Mouse (Mus musculus): ENCODE measurements around the gene Dnajb12. TPM values are rescaled to one million over a fixed set of nuclear protein-coding genes. Genes with fewer than 3 reads are reported as not detected.
A peak's percentile ranks its signal among the peaks of the same experiment; 100 is the strongest.

The Dnajb12 gene
- total and polyA plus RNA-seq, 2 experiments from 2014 or later: 23.5 to 41.1 TPM

- Histone ChIP-seq H3K4me3 (ENCODE audit: low read depth, low read length) (no peak overlapping the region), H3K4me1 (ENCODE audit: insufficient read depth) (no peaks in the 10 kb centered on the region), H3K27ac (ENCODE audit: low read depth, low read length) (no peak overlapping the region), H3K9ac (no peak overlapping the region), H3K36me3 (ENCODE audit: insufficient read depth) (peaks cover 25% of the 10 kb centered on the region), H3K27me3 (ENCODE audit: insufficient read depth, low read length) (no peaks in the 10 kb centered on the region), H3K4me2 (ENCODE audit: low read depth) (no peak overlapping the region), H3K9me3 (ENCODE audit: low read length) (no peaks in the 10 kb centered on the region)
- 90% methylated on average over 5 of the region's 5 CpGs for WGBS
- ATAC-seq (no peak), DNase-seq (no peak)
- no peak for TF ChIP-seq CTCF (IDR thresholded peaks at IDR 0.05; ENCODE audit: low read depth)
These were observed 8.1 kb downstream of the Dnajb12 start for GRCm38 (mm10) chr10:59887432-59887831.

- Histone ChIP-seq H3K36me3 (ENCODE audit: insufficient read depth) (peaks cover 34% of the 10 kb centered on the region), H3K4me3 (ENCODE audit: low read depth, low read length) (no peak overlapping the region), H3K4me2 (ENCODE audit: low read depth) (no peak overlapping the region), H3K9ac (no peak overlapping the region), H3K4me1 (ENCODE audit: insufficient read depth) (no peaks in the 10 kb centered on the region), H3K27me3 (ENCODE audit: insufficient read depth, low read length) (no peaks in the 10 kb centered on the region), H3K9me3 (ENCODE audit: low read length) (no peaks in the 10 kb centered on the region), H3K27ac (ENCODE audit: low read depth, low read length) (no peak overlapping the region)
- no peak for ATAC-seq
- no peak for TF ChIP-seq CTCF (IDR thresholded peaks at IDR 0.05; ENCODE audit: low read depth)
- WGBS: 88% methylated on average over 7 of the region's 7 CpGs
- no peak for DNase-seq
These were observed 10.0 kb downstream of the Dnajb12 start for GRCm38 (mm10) chr10:59889339-59889738.

GRCm38 (mm10) chr10:59889953-59890751, 10.8 kb downstream of the Dnajb12 start:
- 71% methylated on average over 15 of the region's 15 CpGs for WGBS
- no peak overlapping the region for H3K9ac ChIP-seq

GRCm38 (mm10) chr10:59892977-59893376, 13.6 kb downstream of the Dnajb12 start:
- TF ChIP-seq CTCF (IDR thresholded peaks at IDR 0.05; ENCODE audit: low read depth): peak; percentile 100
- Histone ChIP-seq H3K4me2 (ENCODE audit: low read depth) (no peak overlapping the region), H3K36me3 (ENCODE audit: insufficient read depth) (peaks cover 53% of the 10 kb centered on the region), H3K27me3 (ENCODE audit: insufficient read depth, low read length) (no peaks in the 10 kb centered on the region), H3K4me3 (ENCODE audit: low read depth, low read length) (no peak overlapping the region), H3K4me1 (ENCODE audit: insufficient read depth) (peaks cover 17% of the 10 kb centered on the region), H3K9me3 (ENCODE audit: low read length) (no peaks in the 10 kb centered on the region), H3K9ac (peak overlapping the region; percentile 0; the same call in 1 of the 2 replicates), H3K27ac (ENCODE audit: low read depth, low read length) (peak overlapping the region; percentile 24)
- WGBS: 19% methylated on average over 6 of the region's 6 CpGs
- DNase-seq (peak; percentile 93), ATAC-seq (peak; percentile 67)

More at GRCm38 (mm10) chr10:59889953-59890751, 10.8 kb downstream of the Dnajb12 start:
- no peak overlapping the region for H3K4me3 ChIP-seq (ENCODE audit: low read depth, low read length)
- no peaks in the 10 kb centered on the region for H3K4me1 ChIP-seq (ENCODE audit: insufficient read depth)
- TF ChIP-seq CTCF (IDR thresholded peaks at IDR 0.05; ENCODE audit: low read depth): no peak
- ATAC-seq: peak; percentile 28
- H3K4me2 ChIP-seq (ENCODE audit: low read depth): no peak overlapping the region
- no peak for DNase-seq
- H3K27me3 ChIP-seq (ENCODE audit: insufficient read depth, low read length): no peaks in the 10 kb centered on the region
- H3K36me3 ChIP-seq (ENCODE audit: insufficient read depth): peaks cover 38% of the 10 kb centered on the region
- no peak overlapping the region for H3K27ac ChIP-seq (ENCODE audit: low read depth, low read length)
- no peaks in the 10 kb centered on the region for H3K9me3 ChIP-seq (ENCODE audit: low read length)

GRCm38 (mm10) chr10:59894251-59895160, 15.2 kb downstream of the Dnajb12 start:
- WGBS: 80% methylated on average over 25 of the region's 25 CpGs
- Histone ChIP-seq H3K9ac (no peak overlapping the region), H3K4me3 (ENCODE audit: low read depth, low read length) (no peak overlapping the region)

GRCm38 (mm10) chr10:59895460-59896186, 16.3 kb downstream of the Dnajb12 start:
- peaks cover 44% of the 10 kb centered on the region for H3K4me1 ChIP-seq (ENCODE audit: insufficient read depth)
- WGBS: 94% methylated on average over 17 of the region's 17 CpGs
- H3K9me3 ChIP-seq (ENCODE audit: low read length): no peaks in the 10 kb centered on the region
- H3K9ac ChIP-seq: no peak overlapping the region
- peaks cover 52% of the 10 kb centered on the region for H3K36me3 ChIP-seq (ENCODE audit: insufficient read depth)
- H3K4me2 ChIP-seq (ENCODE audit: low read depth): no peak overlapping the region
- H3K27me3 ChIP-seq (ENCODE audit: insufficient read depth, low read length): no peaks in the 10 kb centered on the region
- no peak overlapping the region for H3K4me3 ChIP-seq (ENCODE audit: low read depth, low read length)
- DNase-seq (no peak), ATAC-seq (no peak)
- H3K27ac ChIP-seq (ENCODE audit: low read depth, low read length): 0 out of 2 replicates have a peak overlapping the region, but pooled peaks have one; percentile 30
- no peak for TF ChIP-seq CTCF (IDR thresholded peaks at IDR 0.05; ENCODE audit: low read depth)

More at GRCm38 (mm10) chr10:59894251-59895160, 15.2 kb downstream of the Dnajb12 start:
- DNase-seq: peak; percentile 79
- H3K4me1 ChIP-seq (ENCODE audit: insufficient read depth): peaks cover 33% of the 10 kb centered on the region
- no peaks in the 10 kb centered on the region for H3K27me3 ChIP-seq (ENCODE audit: insufficient read depth, low read length)
- peak overlapping the region; percentile 35; the same call in 1 of the 2 replicates for H3K27ac ChIP-seq (ENCODE audit: low read depth, low read length)
- peaks cover 53% of the 10 kb centered on the region for H3K36me3 ChIP-seq (ENCODE audit: insufficient read depth)
- no peak for ATAC-seq
- H3K4me2 ChIP-seq (ENCODE audit: low read depth): no peak overlapping the region
- no peaks in the 10 kb centered on the region for H3K9me3 ChIP-seq (ENCODE audit: low read length)
- TF ChIP-seq CTCF (IDR thresholded peaks at IDR 0.05; ENCODE audit: low read depth): peak; percentile 89
